ENCODE assay signal across 20 mouse cellular contexts in genomic region chr15:87789671-87790070, GRCm38 (mm10).
DNase-seq lines count a peak whose midpoint lies in the region; ATAC-seq lines count a peak whose summit lies in the region.
"Had no signal": no experiment of that assay in that cellular context is flagged by ENCODE, and none has a peak within 500 bp of the region (broad histone marks: within the 10 kb centered on the region; RNA-seq: fewer than 3 reads in every experiment).

No protein-coding gene starts in this region.

- intact Hi-C loops in heart, postnatal 25 days (cut with DNase I) = no loop called here

- H3K9ac ChIP-seq in intestine, embryonic 14.5 days (ENCODE audit: low read length) = no peak overlapping the region
- no peak overlapping the region for H3K9ac ChIP-seq in intestine, embryonic 16.5 days (ENCODE audit: low read depth, low read length)
- H3K9ac ChIP-seq: embryonic facial prominence, embryonic 13.5 days; embryonic facial prominence, embryonic 15.5 days; forebrain, embryonic 12.5 days had no signal

- H3K4me3 ChIP-seq in intestine, embryonic 14.5 days (ENCODE audit: low read depth, low read length) = no peak overlapping the region
- no peak overlapping the region for H3K4me3 ChIP-seq in intestine, embryonic 16.5 days (ENCODE audit: low read length)
- H3K4me3 ChIP-seq: embryonic facial prominence, embryonic 13.5 days; embryonic facial prominence, embryonic 15.5 days; erythroblast, embryonic 14.5 days; forebrain, embryonic 10.5 days; forebrain, embryonic 12.5 days had no signal

- no peaks in the 10 kb centered on the region for H3K36me3 ChIP-seq in intestine, embryonic 14.5 days (ENCODE audit: control insufficient read depth, insufficient read depth, low read length)
- no peaks in the 10 kb centered on the region for H3K36me3 ChIP-seq in intestine, embryonic 16.5 days (ENCODE audit: control insufficient read depth, insufficient read depth, low read length)
- H3K36me3 ChIP-seq: embryonic facial prominence, embryonic 13.5 days; embryonic facial prominence, embryonic 15.5 days; forebrain, embryonic 10.5 days; forebrain, embryonic 12.5 days had no signal

- peak; percentile 51 for DNase-seq in heart, adult 11 months
- no peak for DNase-seq in heart, postnatal 25 days (ENCODE audit: low spot score)
- DNase-seq in intestine, embryonic 14.5 days (ENCODE audit: low spot score) = peak; percentile 41
- no peak for DNase-seq in thymus, postnatal 25 days
- DNase-seq: adrenal gland, adult 2 months; adrenal gland, postnatal 10 days; adrenal gland, postnatal 25 days; cerebellum, adult 11-12 months; cerebellum, adult 9-11 months; cerebellum, postnatal 14 days; cerebellum, postnatal 36 days; embryo, embryonic 11 days had no signal

- H3K27ac ChIP-seq in intestine, embryonic 14.5 days (ENCODE audit: low read depth) = no peak overlapping the region
- H3K27ac ChIP-seq in intestine, embryonic 16.5 days (ENCODE audit: low read length) = no peak overlapping the region
- H3K27ac ChIP-seq: embryonic facial prominence, embryonic 13.5 days; embryonic facial prominence, embryonic 15.5 days; forebrain, embryonic 10.5 days; forebrain, embryonic 12.5 days had no signal

- no peak for ATAC-seq in intestine, embryonic 14.5 days (replicated peaks; ENCODE audit: low FRiP score, low TSS enrichment, low read depth)
- ATAC-seq in intestine, embryonic 16.5 days = no peak
- ATAC-seq: forebrain, embryonic 14.5 days; forebrain, embryonic 16.5 days had no signal

- no peak overlapping the region for H3K4me2 ChIP-seq in intestine, embryonic 14.5 days (ENCODE audit: low read length)
- no peak overlapping the region for H3K4me2 ChIP-seq in intestine, embryonic 16.5 days (ENCODE audit: low read depth, low read length)
- H3K4me2 ChIP-seq: embryonic facial prominence, embryonic 13.5 days; embryonic facial prominence, embryonic 15.5 days; forebrain, embryonic 12.5 days had no signal

- H3K4me1 ChIP-seq in intestine, embryonic 14.5 days (replicated peaks; ENCODE audit: control insufficient read depth, insufficient read depth, low read length) = no peaks in the 10 kb centered on the region
- no peaks in the 10 kb centered on the region for H3K4me1 ChIP-seq in intestine, embryonic 16.5 days (ENCODE audit: control insufficient read depth, insufficient read depth, low read length)
- H3K4me1 ChIP-seq: embryonic facial prominence, embryonic 13.5 days; embryonic facial prominence, embryonic 15.5 days had no signal

- WGBS in intestine, embryonic 14.5 days = 72% methylated on average over 4 of the region's 4 CpGs
- 77% methylated on average over 4 of the region's 4 CpGs for WGBS in intestine, embryonic 16.5 days

- no peaks in the 10 kb centered on the region for H3K9me3 ChIP-seq in intestine, embryonic 14.5 days (ENCODE audit: control insufficient read depth, low read length)
- H3K9me3 ChIP-seq in intestine, embryonic 16.5 days (ENCODE audit: control insufficient read depth, low read length) = no peaks in the 10 kb centered on the region
- H3K9me3 ChIP-seq: embryonic facial prominence, embryonic 13.5 days; embryonic facial prominence, embryonic 15.5 days; forebrain, embryonic 10.5 days; forebrain, embryonic 12.5 days had no signal

- H3K27me3 ChIP-seq in intestine, embryonic 14.5 days (replicated peaks; ENCODE audit: control insufficient read depth, insufficient read depth, low read length) = no peaks in the 10 kb centered on the region
- H3K27me3 ChIP-seq in intestine, embryonic 16.5 days (replicated peaks; ENCODE audit: control insufficient read depth, insufficient read depth, low read length) = no peaks in the 10 kb centered on the region
- H3K27me3 ChIP-seq: embryonic facial prominence, embryonic 13.5 days; embryonic facial prominence, embryonic 15.5 days; forebrain, embryonic 12.5 days had no signal

Comparison
In these comparisons a context has a peak if more than half of its experiments do, and no peak if none do; other contexts are left out.
1. DNase-seq: peak in heart, adult 11 months (single experiment) and intestine, embryonic 14.5 days (single experiment); none in heart, postnatal 25 days (single experiment) and thymus, postnatal 25 days (single experiment).